ENCODE assay signal across 7 mouse cellular contexts in genomic region chr8:95433124-95433523, GRCm38 (mm10). TPM values are rescaled to one million over a fixed set of nuclear protein-coding genes. Genes with fewer than 3 reads are reported as not detected.
DNase-seq lines count a peak whose midpoint lies in the region; ATAC-seq and TF ChIP-seq lines count a peak whose summit lies in the region.

No protein-coding gene starts in this region.

- no peak for ATAC-seq in intestine, embryonic 15.5 days
- ATAC-seq in neural tube, embryonic 14.5 days (ENCODE audit: low read depth), result no peak

- H3K36me3 ChIP-seq in intestine, embryonic 15.5 days, result no peaks in the 10 kb centered on the region
- H3K36me3 ChIP-seq in neural tube, embryonic 14.5 days (ENCODE audit: control insufficient read depth, insufficient read depth, low read length), result no peaks in the 10 kb centered on the region

- peak overlapping the region; percentile 93 for H3K4me3 ChIP-seq in layer of hippocampus, adult 2 months
- H3K4me3 ChIP-seq in embryonic fibroblast, embryonic 13.5 days (ENCODE audit: insufficient read depth, low read length), result peak overlapping the region; percentile 86
- H3K4me3 ChIP-seq in intestine, embryonic 15.5 days (replicated peaks), result peak overlapping the region; percentile 95
- peak overlapping the region; percentile 89 for H3K4me3 ChIP-seq in neural tube, embryonic 14.5 days (ENCODE audit: low read depth, low read length)

- 58% methylated on average over 4 of the region's 4 CpGs for WGBS in intestine, embryonic 15.5 days
- WGBS in neural tube, embryonic 14.5 days, result 61% methylated on average over 4 of the region's 4 CpGs

- H3K27me3 ChIP-seq in intestine, embryonic 15.5 days (replicated peaks), result no peaks in the 10 kb centered on the region
- H3K27me3 ChIP-seq in neural tube, embryonic 14.5 days (ENCODE audit: control insufficient read depth, insufficient read depth, low read length), result no peaks in the 10 kb centered on the region

- no peaks in the 10 kb centered on the region for H3K9me3 ChIP-seq in intestine, embryonic 15.5 days
- no peaks in the 10 kb centered on the region for H3K9me3 ChIP-seq in neural tube, embryonic 14.5 days (ENCODE audit: control insufficient read depth, low read length)

- H3K4me2 ChIP-seq in intestine, embryonic 15.5 days (replicated peaks), result peak overlapping the region; percentile 78
- peak overlapping the region; percentile 95 for H3K4me2 ChIP-seq in neural tube, embryonic 14.5 days (ENCODE audit: low read depth, low read length)

- no peak for DNase-seq in layer of hippocampus, adult 2 months (ENCODE audit: low spot score in 2 of 2)
- no peak for DNase-seq in layer of hippocampus, postnatal 36 days
- no peak for DNase-seq in spleen, adult 12 weeks (ENCODE audit: low spot score)
- DNase-seq in thymus, postnatal 36 days, result no peak

- TF ChIP-seq POLR2A in embryonic fibroblast, embryonic 13.5 days (IDR thresholded peaks at IDR 0.05; ENCODE audit: low read depth, low read length), result no peak

- TF ChIP-seq CTCF in layer of hippocampus, adult 2 months (conservative IDR thresholded peaks at IDR 0.05), result no peak
- no peak for TF ChIP-seq CTCF in embryonic fibroblast, embryonic 13.5 days (IDR thresholded peaks at IDR 0.05; ENCODE audit: borderline replicate concordance, insufficient read depth, low read length)

- H3K27ac ChIP-seq in layer of hippocampus, adult 2 months, result peak overlapping the region; percentile 33; the same call in 1 of the 2 replicates
- no peak overlapping the region for H3K27ac ChIP-seq in embryonic fibroblast, embryonic 13.5 days (ENCODE audit: insufficient read depth, low read length)
- no peak overlapping the region for H3K27ac ChIP-seq in intestine, embryonic 15.5 days
- no peak overlapping the region for H3K27ac ChIP-seq in neural tube, embryonic 14.5 days (ENCODE audit: low read depth, low read length)

- peak overlapping the region; percentile 94 for H3K9ac ChIP-seq in intestine, embryonic 15.5 days
- peak overlapping the region; percentile 87 for H3K9ac ChIP-seq in neural tube, embryonic 14.5 days (replicated peaks; ENCODE audit: low read depth, low read length)

- H3K4me1 ChIP-seq in embryonic fibroblast, embryonic 13.5 days (ENCODE audit: control insufficient read depth, insufficient read depth, low read length), result peaks cover 15% of the 10 kb centered on the region
- peaks cover 41% of the 10 kb centered on the region for H3K4me1 ChIP-seq in intestine, embryonic 15.5 days (replicated peaks)
- H3K4me1 ChIP-seq in neural tube, embryonic 14.5 days (ENCODE audit: control insufficient read depth, insufficient read depth, low read length), result peaks cover 35% of the 10 kb centered on the region

RNA-seq across cellular contexts. Expression of gene Cfap20, which starts 1.5 kb away (rescaled TPM):
- total RNA-seq in layer of hippocampus, adult 2 months (2021), result 10 to 100 TPM; 53.8 to 59.9 TPM
- total RNA-seq in layer of hippocampus, postnatal 36 days (2021), result 10 to 100 TPM; 55.4 to 63.9 TPM
- 55.4 and 68.2 TPM in 2 replicates for polyA plus RNA-seq in embryonic fibroblast, embryonic 13.5 days (2011; ENCODE audit: insufficient read length, low read depth, missing spikeins)
- polyA plus RNA-seq in intestine, embryonic 15.5 days (2015; fragmentation: Nextera tagmentation; extraction: Ambion mirVana), result 114 and 123 TPM in 2 replicates
- polyA plus RNA-seq in neural tube, embryonic 14.5 days (2014; fragmentation: Nextera tagmentation; extraction: Ambion mirVana), result 133 and 135 TPM in 2 replicates

RNA-seq across cellular contexts. Expression of gene Csnk2a2, which starts 56.7 kb away (rescaled TPM):
- total RNA-seq in layer of hippocampus, adult 2 months (2021), result 10 to 100 TPM; 74.6 to 81.6 TPM
- total RNA-seq in layer of hippocampus, postnatal 36 days (2021), result 10 to 100 TPM; 66.9 to 71.8 TPM
- 119 and 120 TPM in 2 replicates for polyA plus RNA-seq in embryonic fibroblast, embryonic 13.5 days (2011; ENCODE audit: insufficient read length, low read depth, missing spikeins)
- polyA plus RNA-seq in intestine, embryonic 15.5 days (2015; fragmentation: Nextera tagmentation; extraction: Ambion mirVana), result 10.5 and 11.5 TPM in 2 replicates
- polyA plus RNA-seq in neural tube, embryonic 14.5 days (2014; fragmentation: Nextera tagmentation; extraction: Ambion mirVana), result 16.1 and 16.7 TPM in 2 replicates
